Mouse (Mus musculus) gastrocnemius, adult 8-10 months (tissue): ENCODE results near the gene Tor1b. TPM values are rescaled to one million over a fixed set of nuclear protein-coding genes. Genes with fewer than 3 reads are reported as not detected.
"Not testable (repeated sequence)": the region's sequence is repeated elsewhere in the genome, so short reads cannot be mapped to it uniquely, and the experiment has no call there.

ENCODE experiments used
- DNase-seq, 2 experiments: peaks; one replicate each; pipeline ENCODE4 v3.0.0; 2022; ENCODE audit warnings: low spot score in 2 of 2
- total RNA-seq, 4 experiments: library from RNA; stranded (reverse); gene quantifications; 2 replicates each; pipeline ENCODE4 v1.2.4; 2022

Gene Tor1b
- total RNA-seq, 4 experiments from 2014 or later = 21.9 to 27.4 (median 25.8) TPM

GRCm38 (mm10) chr2:30930846-30931245 is 21.9 kb upstream of the Tor1b start:
- not testable (repeated sequence) for DNase-seq

- no peak for DNase-seq
Measured at GRCm38 (mm10) chr2:30931922-30932321, 20.8 kb upstream of the Tor1b start.

- no peak for DNase-seq
Measured at GRCm38 (mm10) chr2:30933032-30933431, 19.7 kb upstream of the Tor1b start.

GRCm38 (mm10) chr2:30933917-30934450 is 18.8 kb upstream of the Tor1b start:
- DNase-seq = peak; percentile 65 to 71

- no peak for DNase-seq
Measured at GRCm38 (mm10) chr2:30936808-30937207, 16.0 kb upstream of the Tor1b start.

- DNase-seq = no peak
Measured at GRCm38 (mm10) chr2:30937731-30938130, 15.0 kb upstream of the Tor1b start.

- no peak for DNase-seq
Measured at GRCm38 (mm10) chr2:30938574-30938991, 14.2 kb upstream of the Tor1b start.

- no peak for DNase-seq
Measured at GRCm38 (mm10) chr2:30941586-30941985, 11.2 kb upstream of the Tor1b start.

- DNase-seq = not testable (repeated sequence)
Measured at GRCm38 (mm10) chr2:30942116-30942515, 10.6 kb upstream of the Tor1b start.

- DNase-seq = peak; percentile 20 to 31
Measured at GRCm38 (mm10) chr2:30942603-30943011, 10.2 kb upstream of the Tor1b start.

GRCm38 (mm10) chr2:30952457-30952823 is 319 bp upstream of the Tor1b start:
- DNase-seq = no peak

- no peak for DNase-seq
Measured at GRCm38 (mm10) chr2:30954797-30955196, 2.0 kb downstream of the Tor1b start.

- DNase-seq = no peak
Measured at GRCm38 (mm10) chr2:30957511-30957910, 4.8 kb downstream of the Tor1b start.

GRCm38 (mm10) chr2:30958726-30959125 is 6.0 kb downstream of the Tor1b start:
- DNase-seq = no peak

- no peak for DNase-seq
Measured at GRCm38 (mm10) chr2:30959856-30960255, 7.1 kb downstream of the Tor1b start.

GRCm38 (mm10) chr2:30962570-30963254 is 10.0 kb downstream of the Tor1b start:
- no peak for DNase-seq

- no peak for DNase-seq
Measured at GRCm38 (mm10) chr2:30965627-30966026, 12.9 kb downstream of the Tor1b start.

- no peak for DNase-seq
Measured at GRCm38 (mm10) chr2:30966826-30967225, 14.1 kb downstream of the Tor1b start.

- DNase-seq = peak; percentile 78 to 79
Measured at GRCm38 (mm10) chr2:30967352-30968327, 14.9 kb downstream of the Tor1b start, which contains the start of gene Tor1a. TSS of gene Tor1a (minus strand) at chr2:30967933.

- peak; percentile 100 for DNase-seq
Measured at GRCm38 (mm10) chr2:30981790-30982513, 29.2 kb downstream of the Tor1b start, which contains the start of the genes BC005624 and Usp20. TSS of gene BC005624 (minus strand) at chr2:30982201. TSS of gene Usp20 (plus strand) at chr2:30982279.

GRCm38 (mm10) chr2:30983024-30983423 is 30.3 kb downstream of the Tor1b start:
- no peak for DNase-seq
